Comparison of ENCODE assay signal across 9 mouse cellular contexts in the genomic region with DNA sequence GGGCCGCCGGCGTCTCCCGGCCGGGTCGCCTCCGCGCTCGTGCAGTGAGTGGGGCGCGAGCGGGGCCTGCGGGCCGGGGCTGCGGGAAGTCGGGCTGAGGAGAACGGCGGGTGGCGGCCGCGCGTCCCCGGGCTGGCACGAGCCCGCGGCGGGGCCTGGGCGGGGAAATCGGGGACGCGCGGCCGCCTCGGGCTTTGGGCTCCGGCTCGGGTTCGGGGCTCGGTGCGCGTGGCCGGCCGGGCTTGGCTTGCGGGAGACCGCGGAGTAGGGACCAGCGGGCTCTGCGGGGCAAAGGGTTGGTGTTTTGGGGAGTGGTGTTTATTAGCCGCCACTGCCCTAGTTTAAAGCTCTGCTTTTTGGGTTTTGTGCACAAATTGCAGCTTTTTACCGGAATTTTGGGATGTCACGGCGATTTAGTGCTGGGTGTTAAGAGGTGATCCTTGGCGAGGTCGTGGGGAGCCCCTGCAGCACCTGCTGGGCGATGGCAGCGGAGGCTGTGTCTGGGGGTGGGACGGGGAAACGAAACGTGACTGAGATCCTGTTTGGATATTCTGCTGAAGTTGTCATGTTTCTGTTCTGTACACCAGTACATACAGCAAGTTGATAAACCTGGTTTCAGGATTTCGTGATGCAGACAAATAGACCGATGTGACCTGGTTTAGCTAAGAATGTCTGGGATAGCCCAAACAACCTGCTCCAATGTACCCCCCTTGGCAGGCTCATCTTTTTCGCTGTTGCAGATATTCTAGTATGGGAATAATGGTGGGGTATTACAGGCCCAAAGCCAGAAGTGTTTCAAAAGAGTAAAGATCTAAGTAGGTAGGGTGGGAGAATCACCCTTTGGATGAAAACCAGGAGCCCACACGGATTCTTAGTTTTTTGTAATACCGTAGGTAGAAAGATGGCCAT. TPM values are rescaled to one million over a fixed set of nuclear protein-coding genes. Genes with fewer than 3 reads are reported as not detected.
DNase-seq lines count a peak whose midpoint lies in the region; ATAC-seq and TF ChIP-seq lines count a peak whose summit lies in the region.
"Had no signal": no experiment of that assay in that cellular context is flagged by ENCODE, and none has a peak within 500 bp of the region (broad histone marks: within the 10 kb centered on the region; RNA-seq: fewer than 3 reads in every experiment).

No protein-coding gene starts in this region.

- H3K36me3 ChIP-seq in hindbrain, postnatal 0 days (ENCODE audit: insufficient read depth, low read length) = no peaks in the 10 kb centered on the region
- H3K36me3 ChIP-seq in spleen, adult 2 months (ENCODE audit: control insufficient read depth, insufficient read depth, low read length) = no peaks in the 10 kb centered on the region

- peak overlapping the region; percentile 73 for H3K4me3 ChIP-seq in hindbrain, postnatal 0 days (ENCODE audit: low read length)
- H3K4me3 ChIP-seq in spleen, adult 2 months (ENCODE audit: extremely low read depth, insufficient read depth, insufficient read length) = peak overlapping the region; percentile 71

- DNase-seq in left cerebral cortex, adult 18-20 months (ENCODE audit: low spot score in 2 of 2) = peak; percentile 71 to 82
- no peak for DNase-seq in left cerebral cortex, adult 11 months (ENCODE audit: low spot score)
- DNase-seq in cerebellum, postnatal 25 days = peak; percentile 86 to 92
- DNase-seq in gastrocnemius, adult 18-20 months (ENCODE audit: low spot score) = peak; percentile 56
- peak; percentile 84 for DNase-seq in hindbrain, postnatal 0 days (ENCODE audit: low spot score)
- peak; percentile 82 for DNase-seq in left cerebral cortex, postnatal 4 days
- peak; percentile 53 for DNase-seq in mesoderm, embryonic 11.5 days (ENCODE audit: low read depth, low spot score)
- peak in 1 of 2 experiments; percentile 59 for DNase-seq in spleen, adult 2 months (ENCODE audit: low read depth in 1 of 2, low spot score in 2 of 2)

- no peak for TF ChIP-seq CTCF in hindbrain, postnatal 0 days (IDR thresholded peaks at IDR 0.05; ENCODE audit: low read depth)
- no peak for TF ChIP-seq CTCF in spleen, adult 2 months (IDR thresholded peaks at IDR 0.05; ENCODE audit: extremely low read depth, insufficient read depth, insufficient read length, insufficient replicate concordance)

- no peak for TF ChIP-seq POLR2A in spleen, adult 2 months (IDR thresholded peaks at IDR 0.05; ENCODE audit: low read depth, low read length)

- H3K9me3 ChIP-seq in hindbrain, postnatal 0 days (ENCODE audit: low read length) = no peaks in the 10 kb centered on the region

- H3K9ac ChIP-seq in hindbrain, postnatal 0 days (replicated peaks; ENCODE audit: low read length) = peak overlapping the region; percentile 93

- H3K4me1 ChIP-seq in hindbrain, postnatal 0 days (ENCODE audit: insufficient read depth, low read length) = peaks cover 17% of the 10 kb centered on the region
- H3K4me1 ChIP-seq in spleen, adult 2 months (ENCODE audit: control insufficient read depth, insufficient read depth, insufficient read length) = peaks cover 8% of the 10 kb centered on the region

- intact Hi-C loops in left cerebral cortex, postnatal 4 days (cut with DNase I) = loop anchor here (10.0 kb wide), 1 partner anchor 90 kb away; no protein-coding TSS in a partner anchor

- WGBS in hindbrain, postnatal 0 days = 2% methylated on average over 58 of the region's 63 CpGs
- WGBS in spleen, adult 2 months = 5% methylated on average over 55 of the region's 63 CpGs

- ATAC-seq in hindbrain, postnatal 0 days = peak; percentile 80

- no peaks in the 10 kb centered on the region for H3K27me3 ChIP-seq in hindbrain, postnatal 0 days (ENCODE audit: insufficient read depth, low read length)
- H3K27me3 ChIP-seq in spleen, adult 2 months (ENCODE audit: control insufficient read depth, insufficient read depth, low read length) = no peaks in the 10 kb centered on the region

- H3K27ac ChIP-seq in hindbrain, postnatal 0 days = peak overlapping the region; percentile 98
- peak overlapping the region; percentile 43 for H3K27ac ChIP-seq in spleen, adult 2 months (ENCODE audit: insufficient read depth, low read length)

- peak overlapping the region; percentile 75 for H3K4me2 ChIP-seq in hindbrain, postnatal 0 days (ENCODE audit: low read depth, low read length)

RNA-seq across cellular contexts. Expression of gene Kctd6, which starts 0.6 kb away (rescaled TPM):
- 10 to 100 TPM; 40.9 to 43.6 TPM for total RNA-seq in left cerebral cortex, adult 18-20 months (2021)
- 1 to 10 TPM; 7.7 to 8.4 TPM for total RNA-seq in gastrocnemius, adult 18-20 months (2021)
- 15.2 and 21.1 TPM in 2 replicates for total RNA-seq in hindbrain, postnatal 0 days (2014; rRNA removed)
- 41.8 and 42.2 TPM in 2 replicates for polyA plus RNA-seq in hindbrain, postnatal 0 days (2015; fragmentation: Nextera tagmentation; extraction: Ambion mirVana)
- total RNA-seq in left cerebral cortex, postnatal 4 days (2021) = 10 to 100 TPM; 23.5 to 24.5 TPM
- 4.4 and 4.9 TPM in 2 replicates for polyA plus RNA-seq in spleen, adult 2 months (2012; rRNA removed)

RNA-seq across cellular contexts. Expression of gene Pdhb, which starts 41.7 kb away (rescaled TPM):
- 100 to 1,000 TPM; 156 to 161 TPM for total RNA-seq in left cerebral cortex, adult 18-20 months (2021)
- total RNA-seq in gastrocnemius, adult 18-20 months (2021) = 100 to 1,000 TPM; 272 to 299 TPM
- 123 and 135 TPM in 2 replicates for total RNA-seq in hindbrain, postnatal 0 days (2014; rRNA removed)
- 292 and 295 TPM in 2 replicates for polyA plus RNA-seq in hindbrain, postnatal 0 days (2015; fragmentation: Nextera tagmentation; extraction: Ambion mirVana)
- 100 to 1,000 TPM; 132 to 136 TPM for total RNA-seq in left cerebral cortex, postnatal 4 days (2021)
- 21.1 and 21.9 TPM in 2 replicates for polyA plus RNA-seq in spleen, adult 2 months (2012; rRNA removed)

RNA-seq across cellular contexts. Expression of gene Acox2, which starts 44.6 kb away (rescaled TPM):
- not detected for total RNA-seq in left cerebral cortex, adult 18-20 months (2021)
- under 1 TPM; 0.64 to 0.69 TPM for total RNA-seq in gastrocnemius, adult 18-20 months (2021)
- total RNA-seq in hindbrain, postnatal 0 days (2014; rRNA removed) = 0.50 TPM in 1 of 2 replicates, not detected in the other
- 0.30 and 0.41 TPM in 2 replicates for polyA plus RNA-seq in hindbrain, postnatal 0 days (2015; fragmentation: Nextera tagmentation; extraction: Ambion mirVana)
- under 1 TPM; 0.72 TPM for total RNA-seq in left cerebral cortex, postnatal 4 days (2021)
- 0.11 TPM in 1 of 2 replicates, not detected in the other for polyA plus RNA-seq in spleen, adult 2 months (2012; rRNA removed)
- total RNA-seq: neutrophil, adult 5-6 weeks had no signal
